Mouse (Mus musculus): ENCODE results near the gene Tcf7l1.
A peak's percentile ranks its signal among the peaks of the same experiment; 100 is the strongest.
"Not testable (repeated sequence)": the region's sequence is repeated elsewhere in the genome, so short reads cannot be mapped to it uniquely, and the experiment has no call there.

Gene Tcf7l1

GRCm38 (mm10) chr6:72788892-72789699 lies at the start of gene Tcf7l1:
Gene Tcf7l1 (minus strand): TSS chr6:72789254.
- DNase-seq (ENCODE audit: low read depth, low spot score), result peak; percentile 78

- no peak for DNase-seq (ENCODE audit: low read depth, low spot score)
Observed at GRCm38 (mm10) chr6:72837756-72838155, 48.7 kb upstream of the Tcf7l1 start.

GRCm38 (mm10) chr6:72834518-72834917 lies 45.5 kb upstream of the Tcf7l1 start:
- no peak for DNase-seq (ENCODE audit: low read depth, low spot score)

- no peak for DNase-seq (ENCODE audit: low read depth, low spot score)
Observed at GRCm38 (mm10) chr6:72831858-72832257, 42.8 kb upstream of the Tcf7l1 start.

GRCm38 (mm10) chr6:72831276-72831675 lies 42.2 kb upstream of the Tcf7l1 start:
- DNase-seq (ENCODE audit: low read depth, low spot score), result peak; percentile 47

- DNase-seq (ENCODE audit: low read depth, low spot score), result no peak
Observed at GRCm38 (mm10) chr6:72828857-72829256, 39.8 kb upstream of the Tcf7l1 start.

GRCm38 (mm10) chr6:72828037-72828436 lies 39.0 kb upstream of the Tcf7l1 start:
- DNase-seq (ENCODE audit: low read depth, low spot score), result not testable (repeated sequence)

GRCm38 (mm10) chr6:72825762-72826161 lies 36.7 kb upstream of the Tcf7l1 start:
- no peak for DNase-seq (ENCODE audit: low read depth, low spot score)

- no peak for DNase-seq (ENCODE audit: low read depth, low spot score)
Observed at GRCm38 (mm10) chr6:72824971-72825737, 36.1 kb upstream of the Tcf7l1 start.

GRCm38 (mm10) chr6:72813456-72813855 lies 24.4 kb upstream of the Tcf7l1 start:
- DNase-seq (ENCODE audit: low read depth, low spot score), result no peak

- DNase-seq (ENCODE audit: low read depth, low spot score), result no peak
Observed at GRCm38 (mm10) chr6:72810248-72810647, 21.2 kb upstream of the Tcf7l1 start.

GRCm38 (mm10) chr6:72809522-72810149 lies 20.6 kb upstream of the Tcf7l1 start:
- no peak for DNase-seq (ENCODE audit: low read depth, low spot score)

GRCm38 (mm10) chr6:72808342-72808741 lies 19.3 kb upstream of the Tcf7l1 start:
- DNase-seq (ENCODE audit: low read depth, low spot score), result no peak

- DNase-seq (ENCODE audit: low read depth, low spot score), result no peak
Observed at GRCm38 (mm10) chr6:72803669-72804068, 14.6 kb upstream of the Tcf7l1 start.

GRCm38 (mm10) chr6:72802119-72802518 lies 13.1 kb upstream of the Tcf7l1 start:
- DNase-seq (ENCODE audit: low read depth, low spot score), result no peak

GRCm38 (mm10) chr6:72800641-72801040 lies 11.6 kb upstream of the Tcf7l1 start:
- no peak for DNase-seq (ENCODE audit: low read depth, low spot score)

- no peak for DNase-seq (ENCODE audit: low read depth, low spot score)
Observed at GRCm38 (mm10) chr6:72797763-72798162, 8.7 kb upstream of the Tcf7l1 start.

- no peak for DNase-seq (ENCODE audit: low read depth, low spot score)
Observed at GRCm38 (mm10) chr6:72795444-72795843, 6.4 kb upstream of the Tcf7l1 start.

GRCm38 (mm10) chr6:72794870-72795269 lies 5.8 kb upstream of the Tcf7l1 start:
- DNase-seq (ENCODE audit: low read depth, low spot score), result no peak

GRCm38 (mm10) chr6:72792641-72793040 lies 3.6 kb upstream of the Tcf7l1 start:
- no peak for DNase-seq (ENCODE audit: low read depth, low spot score)

GRCm38 (mm10) chr6:72787948-72788891 lies 834 bp downstream of the Tcf7l1 start:
- DNase-seq (ENCODE audit: low read depth, low spot score), result no peak
